17 mouse cellular contexts compared by ENCODE assay signal in the genomic region with DNA sequence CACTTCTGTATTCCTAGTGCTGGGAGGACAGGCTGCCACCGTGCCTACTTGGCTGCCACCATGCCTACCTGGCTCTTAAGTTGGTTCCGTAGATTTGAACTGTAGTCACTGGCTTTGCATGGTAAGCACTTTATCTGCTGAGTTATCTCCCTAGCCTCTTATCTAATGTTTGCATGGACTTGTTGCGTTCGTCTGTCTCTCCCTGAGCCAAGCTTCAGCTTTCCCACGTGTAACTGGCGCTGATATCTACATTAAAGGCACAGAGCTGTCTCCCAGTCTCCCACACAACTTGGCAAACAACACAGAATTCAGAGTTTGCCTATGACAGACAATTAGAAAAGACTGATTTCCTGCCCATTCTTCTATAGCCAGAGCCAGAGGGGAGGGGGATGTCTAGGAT. TPM values are rescaled to one million over a fixed set of nuclear protein-coding genes. Genes with fewer than 3 reads are reported as not detected.
"Had no signal": no experiment of that assay in that cellular context is flagged by ENCODE, and none has a peak within 500 bp of the region (broad histone marks: within the 10 kb centered on the region; RNA-seq: fewer than 3 reads in every experiment).

No protein-coding gene starts in this region.

- H3K27ac ChIP-seq: left cerebral cortex, adult 2 months; limb, embryonic 10.5 days; midbrain, embryonic 15.5 days; neural tube, embryonic 12.5 days; stomach, postnatal 0 days had no signal

- ATAC-seq: intestine, postnatal 0 days; lung, postnatal 0 days; midbrain, embryonic 15.5 days had no signal

- H3K4me3 ChIP-seq: left cerebral cortex, adult 2 months; limb, embryonic 10.5 days; midbrain, embryonic 15.5 days; neural tube, embryonic 12.5 days had no signal

- H3K9me3 ChIP-seq: limb, embryonic 10.5 days; midbrain, embryonic 15.5 days; neural tube, embryonic 12.5 days had no signal

- H3K27me3 ChIP-seq: midbrain, embryonic 15.5 days; neural tube, embryonic 12.5 days had no signal

- H3K9ac ChIP-seq: midbrain, embryonic 15.5 days; neural tube, embryonic 12.5 days had no signal

- DNase-seq: kidney, adult 8-10 months; kidney, postnatal 25 days; lung, adult 2 months; lung, postnatal 4 days; thymus, adult 18-20 months; thymus, postnatal 14 days had no signal

- H3K4me2 ChIP-seq: midbrain, embryonic 11.5 days; midbrain, embryonic 15.5 days; neural tube, embryonic 12.5 days had no signal

- H3K4me1 ChIP-seq: limb, embryonic 10.5 days; midbrain, embryonic 15.5 days; neural tube, embryonic 12.5 days had no signal

- H3K36me3 ChIP-seq: limb, embryonic 10.5 days; midbrain, embryonic 15.5 days; neural tube, embryonic 12.5 days had no signal

RNA-seq across cellular contexts. Expression of a gene that starts 43.4 kb away (rescaled TPM):
- total RNA-seq: megakaryocyte, adult 5-6 weeks; monocyte, adult 5-6 weeks; neutrophil, adult 5-6 weeks had no signal
- polyA plus RNA-seq: limb, embryonic 10.5 days; lung, adult 2 months; lung, postnatal 0 days; midbrain, embryonic 11.5 days; midbrain, embryonic 15.5 days had no signal
